Mouse (Mus musculus): ENCODE results near the gene Ankrd63.

DNA sequence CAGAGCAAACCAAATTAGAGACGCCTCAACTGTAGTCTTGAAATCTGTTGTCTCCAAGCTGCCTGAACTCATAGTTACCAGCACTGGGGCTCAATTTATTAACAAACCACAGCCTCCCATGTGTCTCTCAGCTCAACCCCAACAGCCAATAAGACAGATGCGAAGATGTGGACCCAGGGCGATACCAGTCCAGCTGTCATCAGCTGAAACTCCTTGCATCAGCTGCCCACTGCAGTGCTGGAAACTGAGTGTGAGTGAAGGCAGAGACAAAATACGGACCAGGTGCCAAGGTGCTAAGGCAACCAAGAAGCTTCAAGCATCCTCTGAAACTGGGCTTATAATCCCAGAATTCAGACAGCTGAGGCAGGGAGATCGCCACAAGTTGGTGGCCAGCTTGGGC lies 28.2 kb upstream of the Ankrd63 start:
- TF ChIP-seq CTCF (IDR thresholded peaks at IDR 0.05; ENCODE audit: low read depth, low read length) (no peak), POLR2A (IDR thresholded peaks at IDR 0.05; ENCODE audit: extremely low read depth, insufficient read depth, low read length) (no peak)
